Mouse (Mus musculus) left cerebral cortex, adult 2 months (tissue): ENCODE data around the gene Kcnn1. TPM values are rescaled to one million over a fixed set of nuclear protein-coding genes. Genes with fewer than 3 reads are reported as not detected.

ENCODE experiments used
- DNase-seq, 2 experiments: peaks; one replicate each; pipeline ENCODE4 v3.0.0; 2021 to 2022; ENCODE audit warnings: low spot score in 2 of 2, mixed read lengths in 1 of 2; ENCODE audit errors: extremely low spot score in 1 of 2
- H3K27ac ChIP-seq: fragments of 200-600 bp; 2 replicates; pipeline ENCODE4 v1.8.1; 2022
- H3K4me3 ChIP-seq: fragments of 200-600 bp; 2 replicates; pipeline ENCODE4 v1.8.1; 2022
- CTCF ChIP-seq: fragments of 200-600 bp; IDR thresholded peaks from 2 replicates; pipeline ENCODE4 v1.8.1; 2022; ENCODE audit warnings: antibody characterized with exemption, mild to moderate bottlenecking, moderate library complexity
- intact Hi-C: fragments of 180-260 bp; cut with DNase I; formaldehyde crosslinking; loops from one replicate; pipeline ENCODE4 v1.15.1; 2025
- total RNA-seq, 2 experiments: library from RNA; stranded (reverse); gene quantifications; 2 replicates each; pipeline ENCODE4 v1.2.3; 2021

Gene Kcnn1
- total RNA-seq, 2 experiments from 2014 or later = 20.0 to 20.4 TPM

- TF ChIP-seq CTCF = no peak
- no peak within 1 kb of the TSS for H3K27ac ChIP-seq
- intact Hi-C loops = loop anchor here (10.0 kb wide), 1 partner anchor 573 kb away; the partner anchor contains the start of genes Abhd8, Dda1 and Mrpl34
- DNase-seq = no peak
- H3K4me3 ChIP-seq = 0 out of 2 replicates have a peak within 1 kb of the TSS, but pooled peaks have one; percentile 7
These were observed 29.2 kb upstream of the Kcnn1 start, which contains the start of gene Slc5a5 for GRCm38 (mm10) chr8:70892022-70892895. Slc5a5 (minus strand) TSS chr8:70892757.

GRCm38 (mm10) chr8:70891356-70891755, 28.3 kb upstream of the Kcnn1 start:
- H3K27ac ChIP-seq = no peak overlapping the region
- intact Hi-C loops = loop anchor here (10.0 kb wide), 1 partner anchor 573 kb away; the partner anchor contains the start of genes Abhd8, Dda1 and Mrpl34
- no peak overlapping the region for H3K4me3 ChIP-seq
- no peak for DNase-seq
- TF ChIP-seq CTCF = no peak

DNA sequence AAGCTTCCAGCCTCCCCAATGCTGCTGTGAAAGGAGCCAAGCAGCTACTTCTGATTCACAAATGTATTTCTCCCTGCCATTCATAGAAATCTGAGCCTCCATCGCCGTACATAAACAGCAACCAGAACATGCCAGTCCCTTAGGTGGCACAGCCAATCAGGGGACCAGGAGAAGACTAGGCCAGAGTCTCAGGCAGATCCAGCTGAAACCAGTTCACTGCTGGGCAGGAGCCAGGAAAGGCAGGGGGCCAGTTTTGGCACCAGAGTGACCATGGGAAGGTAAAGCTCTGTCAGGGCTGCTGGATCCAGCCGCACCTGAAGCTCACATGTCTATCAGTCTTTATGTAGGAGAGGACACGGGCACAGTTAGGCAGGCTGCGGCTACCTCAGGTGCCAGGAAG, 27.6 kb upstream of the Kcnn1 start:
- Histone ChIP-seq H3K27ac (no peak overlapping the region), H3K4me3 (no peak overlapping the region)
- intact Hi-C loops = loop anchor here (10.0 kb wide), 1 partner anchor 574 kb away; the partner anchor contains the start of genes Abhd8, Dda1 and Mrpl34
- no peak for DNase-seq
- no peak for TF ChIP-seq CTCF

- no peak overlapping the region for H3K27ac ChIP-seq
- TF ChIP-seq CTCF = no peak
- intact Hi-C loops = no loop called here
- peak in 1 of 2 experiments; percentile 58 for DNase-seq
- H3K4me3 ChIP-seq = no peak overlapping the region
These were observed 24.6 kb upstream of the Kcnn1 start for GRCm38 (mm10) chr8:70887669-70888068.

DNA sequence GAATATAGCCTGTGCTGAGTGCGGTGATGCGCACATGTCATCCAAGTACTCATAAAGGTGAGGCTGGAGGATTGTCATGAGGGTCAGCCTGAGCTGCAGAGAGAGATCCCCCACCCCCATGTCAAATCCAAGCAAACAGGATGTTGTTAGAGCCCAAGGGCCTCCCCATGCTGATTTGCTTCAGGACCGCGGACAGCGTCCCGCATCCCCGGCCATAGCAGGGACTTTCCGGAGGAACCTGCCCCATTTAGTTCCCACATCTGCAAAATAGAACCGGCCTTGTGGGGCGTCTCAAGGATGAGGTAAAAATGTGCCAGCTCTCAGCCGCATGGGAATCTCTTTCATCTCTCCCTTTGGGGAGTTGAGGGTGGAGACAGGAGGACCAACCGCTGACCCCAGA, 22.6 kb upstream of the Kcnn1 start:
- Histone ChIP-seq H3K27ac (no peak overlapping the region), H3K4me3 (no peak overlapping the region)
- intact Hi-C loops = no loop called here
- DNase-seq = no peak
- no peak for TF ChIP-seq CTCF

GRCm38 (mm10) chr8:70884683-70885082, 21.6 kb upstream of the Kcnn1 start:
- Histone ChIP-seq H3K4me3 (no peak overlapping the region), H3K27ac (no peak overlapping the region)
- DNase-seq = no peak
- TF ChIP-seq CTCF = no peak
- intact Hi-C loops = no loop called here

- Histone ChIP-seq H3K4me3 (no peak overlapping the region), H3K27ac (no peak overlapping the region)
- intact Hi-C loops = no loop called here
- no peak for TF ChIP-seq CTCF
- no peak for DNase-seq
These were observed 21.1 kb upstream of the Kcnn1 start for GRCm38 (mm10) chr8:70884186-70884585.

DNA sequence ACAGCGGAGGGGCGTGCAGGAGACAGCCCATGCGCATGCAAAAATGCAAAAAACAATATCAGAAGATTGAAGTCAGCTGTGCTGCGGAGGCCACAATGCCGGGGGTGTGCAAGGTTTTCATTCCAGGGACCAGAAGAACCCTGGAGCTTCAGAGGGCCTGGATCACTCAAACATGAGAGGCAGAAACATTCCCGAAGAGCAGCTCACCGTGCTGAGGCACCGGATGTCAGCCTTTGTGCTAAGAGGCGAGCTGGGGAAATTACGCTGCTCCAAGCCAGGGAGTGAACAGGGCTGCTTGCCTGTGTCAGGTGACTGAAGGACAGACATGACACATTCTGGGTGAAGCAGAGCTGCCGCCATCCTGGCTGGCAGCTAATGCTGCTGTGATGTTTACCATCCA, 17.5 kb upstream of the Kcnn1 start:
- DNase-seq = no peak
- H3K4me3 ChIP-seq = no peak overlapping the region
- peak overlapping the region; percentile 22 for H3K27ac ChIP-seq
- intact Hi-C loops = no loop called here
- TF ChIP-seq CTCF = no peak

GRCm38 (mm10) chr8:70880126-70880525, 17.1 kb upstream of the Kcnn1 start:
- no peak for DNase-seq
- Histone ChIP-seq H3K27ac (peak overlapping the region; percentile 22), H3K4me3 (no peak overlapping the region)
- intact Hi-C loops = no loop called here
- TF ChIP-seq CTCF = no peak; the same call in 1 of the 2 replicates

- Histone ChIP-seq H3K27ac (peak overlapping the region; percentile 22; the same call in 1 of the 2 replicates), H3K4me3 (no peak overlapping the region)
- intact Hi-C loops = no loop called here
- TF ChIP-seq CTCF = no peak
- DNase-seq = no peak
These were observed 16.4 kb upstream of the Kcnn1 start for GRCm38 (mm10) chr8:70879500-70879899.

DNA sequence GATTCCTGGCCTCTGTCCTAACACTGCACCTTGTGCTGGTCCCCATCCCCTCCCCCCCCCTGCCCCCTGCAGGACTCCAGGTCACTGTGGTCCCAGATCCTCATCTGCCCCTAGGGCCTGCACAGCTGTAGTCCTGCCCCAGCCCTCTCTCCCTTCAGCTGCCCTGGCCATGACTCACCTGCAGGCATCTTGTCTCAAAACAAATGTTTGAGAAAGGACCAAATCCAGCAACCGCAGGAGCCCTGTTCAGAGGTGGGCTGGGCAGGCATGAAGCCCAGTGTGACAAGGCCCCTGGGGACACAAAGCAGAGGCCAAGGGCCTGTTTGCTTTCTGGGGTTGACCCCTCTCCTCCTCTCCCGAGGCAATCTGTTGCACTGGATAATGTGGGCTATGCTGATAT, 15.1 kb upstream of the Kcnn1 start:
- intact Hi-C loops = no loop called here
- TF ChIP-seq CTCF = no peak
- Histone ChIP-seq H3K4me3 (no peak overlapping the region), H3K27ac (no peak overlapping the region)
- DNase-seq = no peak

- no peak overlapping the region for H3K4me3 ChIP-seq
- H3K27ac ChIP-seq = no peak overlapping the region
- intact Hi-C loops = no loop called here
- DNase-seq = no peak
- no peak; the same call in 1 of the 2 replicates for TF ChIP-seq CTCF
These were observed 13.3 kb upstream of the Kcnn1 start for GRCm38 (mm10) chr8:70876382-70876781.
